Mouse (Mus musculus) neural tube, embryonic 10.5 days (tissue): ENCODE measurements around the gene Zwint.

ENCODE experiments used
- DNase-seq: peaks from one replicate; pipeline ENCODE4 v3.0.0-alpha.2; 2017; ENCODE audit warnings: low spot score; ENCODE audit errors: extremely low spot score

The Zwint gene

DNA sequence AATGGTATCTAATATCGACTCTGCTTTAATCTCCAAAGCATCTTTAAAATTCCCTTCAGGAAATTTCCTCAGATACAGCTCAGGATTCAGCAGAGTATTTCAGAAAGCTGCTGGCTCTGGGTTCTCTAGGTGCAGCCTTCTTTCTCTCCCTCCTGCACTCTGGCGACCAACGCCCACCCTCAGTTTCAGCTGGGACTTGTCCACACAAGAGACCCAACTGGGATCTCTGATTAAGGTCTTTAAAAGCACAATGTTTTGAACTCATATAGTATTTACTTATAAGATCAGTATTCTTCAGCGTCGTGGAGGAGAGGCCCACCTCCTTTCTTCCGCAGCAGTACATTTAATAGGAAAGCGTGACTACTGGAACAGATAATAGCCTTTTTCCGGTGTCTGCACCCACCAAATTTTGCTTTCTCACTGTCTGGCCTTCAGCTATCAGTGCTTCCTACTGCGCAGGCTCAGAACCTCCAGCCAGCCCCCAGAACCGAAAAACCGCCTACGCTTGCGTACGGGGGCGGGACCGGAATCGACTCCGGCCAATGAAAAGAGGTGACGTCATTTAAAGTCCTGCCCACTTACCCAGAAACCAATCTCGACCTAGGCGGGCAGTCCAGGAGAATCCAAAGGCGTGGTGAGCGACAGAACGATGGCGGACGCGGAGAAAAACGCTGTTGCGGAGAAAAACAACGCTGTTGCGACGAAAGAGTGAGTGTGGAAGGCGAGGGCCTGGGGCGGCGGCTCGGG lies at the start of gene Zwint:
Gene Zwint, plus strand, starts transcription at position 576 of the 747 bp plus-strand sequence.
- DNase-seq: peak; percentile 91

DNA sequence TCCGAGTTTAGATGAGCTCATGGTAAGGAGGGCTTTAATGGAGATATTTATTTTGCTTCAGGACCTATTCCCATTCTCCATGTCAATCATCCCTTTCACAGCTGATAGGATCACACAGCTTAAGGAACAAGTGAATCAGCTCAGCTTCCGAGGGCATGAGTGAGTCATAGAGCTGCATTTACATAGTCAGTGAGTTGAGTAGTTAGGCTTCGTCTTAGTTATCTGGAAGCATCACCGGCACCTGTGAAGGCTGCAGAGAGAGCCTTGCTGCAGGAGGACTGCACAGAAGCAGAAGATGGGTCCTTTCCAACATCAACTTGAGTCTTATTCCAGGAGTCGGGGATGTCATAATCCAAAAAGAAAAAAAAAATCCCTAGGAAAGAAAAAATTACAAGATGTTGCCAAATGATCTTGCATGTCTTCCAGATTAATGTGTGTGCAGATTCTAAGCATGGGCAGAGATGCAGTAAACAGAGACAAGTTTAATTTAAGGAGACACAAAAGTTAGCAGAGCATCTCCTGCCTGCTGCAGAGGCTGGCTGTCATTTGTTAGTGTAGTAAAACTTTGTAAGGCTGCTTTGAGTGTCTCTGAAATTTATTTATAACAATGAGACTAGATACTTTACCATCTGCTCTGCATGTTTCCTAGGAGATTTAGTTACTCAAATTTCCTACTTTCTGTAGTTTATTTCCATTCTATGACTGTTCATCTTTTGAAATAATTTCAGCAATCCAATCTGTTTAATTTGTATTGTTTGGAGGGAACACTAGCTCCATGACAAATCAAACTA lies 41.3 kb upstream of the Zwint start:
- DNase-seq: no peak

GRCm38 (mm10) chr10:72616153-72616552 lies 38.5 kb upstream of the Zwint start:
- no peak for DNase-seq

DNA sequence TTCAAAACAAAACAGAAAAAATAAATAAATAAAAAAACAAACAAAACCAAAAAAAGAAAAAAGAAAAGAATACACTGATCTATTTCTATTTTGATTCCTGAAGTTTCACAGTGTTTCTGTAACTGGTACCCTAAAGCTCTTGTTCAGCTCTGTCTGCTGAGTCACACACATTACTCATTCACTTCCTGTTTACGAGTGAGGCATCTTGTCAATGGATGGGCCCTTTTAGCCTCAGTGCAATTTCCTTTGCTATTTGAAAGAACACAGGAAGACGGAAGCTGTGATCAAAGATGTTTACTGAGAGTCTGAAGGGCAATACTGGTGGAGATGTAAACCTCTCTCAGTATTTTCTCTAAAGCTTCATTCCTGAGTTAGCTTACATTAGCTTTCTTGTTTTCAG lies 34.1 kb upstream of the Zwint start:
- no peak for DNase-seq

DNA sequence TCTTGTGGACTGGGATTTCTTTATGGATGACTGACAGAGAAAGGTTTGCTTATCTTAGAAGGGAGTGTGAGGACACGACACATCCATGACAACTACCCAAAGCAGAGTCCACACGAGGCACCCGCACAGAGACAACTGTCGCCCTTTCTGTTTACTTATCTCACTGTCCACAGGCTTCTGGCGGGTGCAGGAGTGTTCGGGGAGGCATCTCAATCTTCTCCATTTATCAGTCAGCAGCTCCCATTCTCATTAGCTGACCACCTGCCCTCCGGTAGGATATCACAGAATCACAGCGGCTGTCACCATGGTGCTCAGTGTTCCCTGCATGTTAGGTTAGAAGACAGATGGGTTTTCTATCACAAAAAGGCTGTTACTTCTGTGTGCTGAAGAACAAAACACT lies 31.1 kb upstream of the Zwint start:
- no peak for DNase-seq

DNA sequence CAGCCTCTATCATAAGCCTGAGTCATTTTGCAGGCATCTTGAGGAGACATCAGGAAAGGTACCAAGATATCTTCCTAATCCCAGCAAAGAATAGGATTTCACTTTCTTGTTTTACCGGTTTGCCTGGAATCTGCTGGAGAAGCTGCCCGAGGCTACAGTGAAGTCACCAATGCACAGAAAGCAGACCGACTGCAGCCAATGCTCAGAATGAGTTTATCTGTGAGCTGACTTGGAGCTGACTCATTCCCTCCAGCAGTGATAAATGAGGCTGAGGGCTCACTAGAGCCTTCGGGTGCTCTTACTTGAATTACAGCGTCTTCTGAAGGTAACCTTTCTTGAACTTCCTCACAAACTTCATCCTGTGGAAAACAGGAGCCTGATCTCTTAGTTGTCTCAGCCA lies 20.5 kb upstream of the Zwint start:
- DNase-seq: no peak

DNA sequence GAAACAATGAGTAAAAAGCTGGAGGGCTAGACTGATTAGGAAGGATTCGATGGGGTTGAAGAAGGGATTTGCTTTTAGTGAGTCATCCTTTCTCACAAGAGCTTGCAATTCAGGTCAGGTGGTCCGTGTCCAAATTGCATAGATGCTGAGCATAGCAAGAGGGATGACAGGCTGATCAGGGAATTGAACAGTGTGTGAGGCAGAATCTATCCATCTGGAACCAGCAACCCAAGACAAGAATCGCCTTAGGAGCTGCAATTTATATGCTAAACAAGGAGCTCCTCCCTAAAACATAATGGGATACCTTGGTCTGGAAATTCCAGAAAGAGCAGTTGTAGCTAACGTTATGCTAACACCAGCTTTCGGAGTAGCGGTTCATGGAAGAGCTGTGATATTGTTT lies 3.8 kb upstream of the Zwint start:
- no peak for DNase-seq

GRCm38 (mm10) chr10:72653797-72654196 lies 848 bp upstream of the Zwint start:
- DNase-seq: no peak

DNA sequence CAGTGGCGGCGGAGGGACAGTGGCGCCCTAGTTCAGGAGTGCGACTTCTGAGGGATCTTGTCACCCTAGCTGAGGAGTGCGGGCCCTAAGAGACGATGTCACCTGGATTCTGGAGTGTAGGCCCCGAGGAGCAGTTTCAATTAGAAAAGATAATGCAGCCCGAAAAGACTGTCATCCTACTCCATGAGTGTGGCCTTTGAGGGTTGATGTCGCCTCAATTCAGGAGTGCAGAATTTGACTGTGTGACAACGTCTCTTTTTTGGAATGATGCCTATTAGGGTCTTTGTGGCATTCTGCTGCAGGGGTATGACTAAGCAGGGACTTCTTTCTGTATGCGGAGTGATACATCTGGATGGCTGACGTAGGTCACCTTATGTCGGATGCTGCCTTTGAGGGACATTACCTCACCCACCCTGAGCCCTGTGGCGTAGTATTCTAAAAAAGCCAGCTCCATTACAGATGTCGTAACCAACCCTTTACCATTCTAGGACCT lies 418 bp downstream of the Zwint start:
- DNase-seq: peak; percentile 72

GRCm38 (mm10) chr10:72659198-72659597 lies 4.6 kb downstream of the Zwint start:
- DNase-seq: no peak

- no peak for DNase-seq
Measured at GRCm38 (mm10) chr10:72660350-72660749, 5.7 kb downstream of the Zwint start.

GRCm38 (mm10) chr10:72667856-72668255 lies 13.2 kb downstream of the Zwint start:
- no peak for DNase-seq

- no peak for DNase-seq
Measured at GRCm38 (mm10) chr10:72669086-72669485, 14.4 kb downstream of the Zwint start.

DNA sequence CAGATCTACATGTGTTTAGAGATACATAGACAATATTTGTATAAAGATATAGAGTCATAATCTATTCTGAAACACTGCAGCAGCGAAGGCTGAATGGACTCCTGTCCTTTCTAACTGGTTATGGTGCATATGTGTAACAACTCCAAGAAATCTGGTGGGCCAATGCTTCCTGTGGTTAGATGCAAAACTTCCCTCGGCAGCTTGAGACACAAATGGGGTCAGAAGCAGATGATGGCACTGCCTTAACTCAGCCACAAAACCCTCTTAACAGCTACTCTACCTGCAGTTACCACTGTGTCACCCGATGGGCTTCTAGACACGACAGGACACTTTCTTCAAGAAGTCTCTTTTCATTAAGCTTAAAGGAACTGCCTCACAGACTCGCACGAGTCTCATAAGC lies 21.3 kb downstream of the Zwint start:
- no peak for DNase-seq

- no peak for DNase-seq
Measured at GRCm38 (mm10) chr10:72676550-72676949, 21.9 kb downstream of the Zwint start.

- no peak for DNase-seq
Measured at GRCm38 (mm10) chr10:72679086-72679485, 24.4 kb downstream of the Zwint start.

DNA sequence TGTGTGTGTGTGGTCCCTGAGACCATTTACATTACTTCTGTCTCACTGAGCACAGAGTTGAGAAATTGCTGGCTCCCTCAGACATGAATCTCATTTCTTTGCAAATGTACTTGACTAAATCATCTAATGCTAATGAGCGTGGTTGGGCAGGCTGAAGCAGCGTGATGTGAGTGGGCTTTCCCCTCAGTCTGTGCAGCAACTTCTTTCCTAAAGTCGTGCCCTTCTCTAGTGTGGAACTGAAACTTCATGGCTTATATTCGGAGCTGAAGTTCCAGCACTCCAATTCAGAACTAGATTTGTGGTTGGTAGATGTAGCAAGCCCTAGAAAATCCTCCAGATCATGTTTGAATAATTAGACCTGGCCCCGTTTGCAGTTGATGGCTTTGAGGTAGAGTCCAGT lies 46.4 kb downstream of the Zwint start:
- no peak for DNase-seq

DNA sequence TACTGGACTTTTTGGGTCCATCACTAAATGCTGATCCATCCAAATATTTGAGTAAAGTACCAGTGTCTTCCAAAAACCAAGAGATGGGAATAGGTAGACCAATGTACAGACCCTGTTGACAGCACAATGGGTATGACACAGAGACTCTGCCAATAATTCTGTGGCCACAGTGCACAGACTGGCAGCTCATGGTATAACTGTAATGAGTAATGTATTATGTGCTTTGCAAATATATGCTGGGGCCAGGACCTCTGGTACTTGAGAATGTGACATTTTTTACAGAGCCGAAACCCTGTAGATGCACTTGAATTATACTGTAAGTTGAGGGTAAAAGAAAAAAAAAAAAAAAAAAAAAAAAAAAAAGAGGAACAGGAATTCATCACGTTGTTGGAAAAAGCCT lies 59.1 kb downstream of the Zwint start:
- no peak for DNase-seq
